ENCODE assay signal across 41 mouse cellular contexts in genomic region chr5:123511426-123511825, GRCm38 (mm10). TPM values are rescaled to one million over a fixed set of nuclear protein-coding genes. Genes with fewer than 3 reads are reported as not detected.
"Had no signal": no experiment of that assay in that cellular context is flagged by ENCODE, and none has a peak within 500 bp of the region (broad histone marks: within the 10 kb centered on the region; RNA-seq: fewer than 3 reads in every experiment).

No protein-coding gene starts in this region.

RNA-seq across cellular contexts. Expression of gene B3gnt4, which starts 1.2 kb away (rescaled TPM):
- total RNA-seq: heart, postnatal 10 days; heart, postnatal 14 days; heart, postnatal 25 days; heart, postnatal 36 days; heart, postnatal 4 days; hematopoietic stem cell, adult 5-6 weeks had no signal
- polyA plus RNA-seq: heart, postnatal 0 days; kidney, adult 2 months had no signal

RNA-seq across cellular contexts. Expression of gene Gm49027, which starts 13.9 kb away (rescaled TPM):
- total RNA-seq: heart, postnatal 10 days; heart, postnatal 25 days; heart, postnatal 36 days; hematopoietic stem cell, adult 5-6 weeks had no signal
- polyA plus RNA-seq: heart, postnatal 0 days; hindbrain, embryonic 10.5 days had no signal

RNA-seq across cellular contexts. Expression of gene Il31, which starts 22.1 kb away (rescaled TPM):
- total RNA-seq: heart, postnatal 10 days; heart, postnatal 14 days; heart, postnatal 25 days; heart, postnatal 36 days; heart, postnatal 4 days; hematopoietic stem cell, adult 5-6 weeks; hindbrain, postnatal 0 days; layer of hippocampus, adult 18-20 months; layer of hippocampus, adult 2 months; layer of hippocampus, adult 8-10 months; layer of hippocampus, postnatal 10 days; layer of hippocampus, postnatal 14 days; layer of hippocampus, postnatal 25 days; layer of hippocampus, postnatal 36 days; left cerebral cortex, adult 18-20 months; left cerebral cortex, adult 2 months; left cerebral cortex, adult 8-10 months had no signal
- polyA plus RNA-seq: heart, embryonic 12.5 days; heart, embryonic 13.5 days; heart, embryonic 14.5 days; heart, embryonic 15.5 days; heart, embryonic 16.5 days; heart, postnatal 0 days; hindbrain, embryonic 10.5 days; hindbrain, embryonic 11.5 days; hindbrain, embryonic 12.5 days; hindbrain, embryonic 13.5 days; hindbrain, embryonic 14.5 days; hindbrain, embryonic 15.5 days; hindbrain, embryonic 16.5 days; hindbrain, postnatal 0 days; inflammation-experienced regulatory T-cells, adult 6 months; intestine, embryonic 14.5 days; intestine, embryonic 15.5 days; intestine, embryonic 16.5 days; intestine, postnatal 0 days; kidney, adult 2 months; kidney, embryonic 14.5 days; kidney, embryonic 15.5 days; kidney, embryonic 16.5 days; kidney, postnatal 0 days; large intestine, adult 2 months had no signal

RNA-seq across cellular contexts. Expression of gene Lrrc43, which starts 22.3 kb away (rescaled TPM):
- total RNA-seq: heart, postnatal 10 days; heart, postnatal 25 days; heart, postnatal 36 days; heart, postnatal 4 days; hematopoietic stem cell, adult 5-6 weeks had no signal
- polyA plus RNA-seq: heart, embryonic 12.5 days; heart, embryonic 13.5 days; heart, embryonic 14.5 days; heart, postnatal 0 days; inflammation-experienced regulatory T-cells, adult 6 months; intestine, embryonic 14.5 days; intestine, embryonic 15.5 days; intestine, embryonic 16.5 days; intestine, postnatal 0 days; kidney, adult 2 months; kidney, embryonic 14.5 days; kidney, embryonic 15.5 days; kidney, embryonic 16.5 days; kidney, postnatal 0 days; large intestine, adult 2 months had no signal
